Mouse (Mus musculus) left cerebral cortex, postnatal 4 days (tissue): Measurements from ENCODE around the gene Esd. TPM values are rescaled to one million over a fixed set of nuclear protein-coding genes. Genes with fewer than 3 reads are reported as not detected.

Source experiments
- DNase-seq: peaks from one replicate; pipeline ENCODE4 v3.0.0-alpha.2; 2022
- intact Hi-C: fragments of 180-260 bp; cut with DNase I; formaldehyde crosslinking; loops from one replicate; pipeline ENCODE4 v1.15.1; 2025
- total RNA-seq, 2 experiments: library from RNA; stranded (reverse); gene quantifications; 2 replicates each; pipeline ENCODE4 v1.2.3; 2021

Esd gene
- total RNA-seq: 10 to 100 TPM; 96.8 to 98.7 TPM

DNA sequence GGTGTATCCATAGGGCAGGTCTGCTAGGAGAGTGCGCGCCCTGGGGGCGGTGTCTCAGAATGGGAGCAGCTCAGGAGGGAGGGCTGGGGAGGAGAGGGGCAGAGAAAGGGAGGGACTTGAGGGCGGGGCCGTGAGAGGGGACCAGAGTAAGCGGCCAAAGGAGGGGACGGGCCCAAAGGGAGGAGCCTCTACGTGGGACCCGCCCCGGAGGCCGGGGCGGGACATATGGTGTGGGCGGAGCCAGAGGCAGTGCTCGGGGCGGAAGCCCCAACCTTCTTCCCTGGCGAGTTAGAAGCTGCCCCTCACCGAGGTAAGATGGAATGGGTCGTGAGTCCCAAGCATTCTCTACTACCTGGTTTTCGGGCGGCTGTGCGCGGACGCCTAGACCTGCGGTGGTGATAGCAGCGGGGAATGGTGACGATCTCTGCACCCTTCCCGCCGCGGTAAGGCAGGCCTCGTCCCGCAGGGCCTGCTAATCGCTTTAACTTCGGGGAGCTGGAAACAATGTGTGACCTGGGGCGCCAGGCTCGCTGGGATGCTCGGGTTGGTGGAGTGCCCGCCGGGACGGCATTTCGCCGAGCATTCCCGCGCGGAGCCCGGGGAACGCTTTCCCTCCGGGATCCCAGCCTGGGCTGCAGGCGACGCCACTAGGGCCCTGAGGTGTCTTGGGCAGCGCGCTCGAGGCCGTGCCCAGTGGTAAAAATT is at the start of gene Esd:
Gene Esd (plus strand): TSS at position 219 of the 705 bp plus-strand sequence.
- intact Hi-C loops: no loop called here
- peak; percentile 93 for DNase-seq

DNA sequence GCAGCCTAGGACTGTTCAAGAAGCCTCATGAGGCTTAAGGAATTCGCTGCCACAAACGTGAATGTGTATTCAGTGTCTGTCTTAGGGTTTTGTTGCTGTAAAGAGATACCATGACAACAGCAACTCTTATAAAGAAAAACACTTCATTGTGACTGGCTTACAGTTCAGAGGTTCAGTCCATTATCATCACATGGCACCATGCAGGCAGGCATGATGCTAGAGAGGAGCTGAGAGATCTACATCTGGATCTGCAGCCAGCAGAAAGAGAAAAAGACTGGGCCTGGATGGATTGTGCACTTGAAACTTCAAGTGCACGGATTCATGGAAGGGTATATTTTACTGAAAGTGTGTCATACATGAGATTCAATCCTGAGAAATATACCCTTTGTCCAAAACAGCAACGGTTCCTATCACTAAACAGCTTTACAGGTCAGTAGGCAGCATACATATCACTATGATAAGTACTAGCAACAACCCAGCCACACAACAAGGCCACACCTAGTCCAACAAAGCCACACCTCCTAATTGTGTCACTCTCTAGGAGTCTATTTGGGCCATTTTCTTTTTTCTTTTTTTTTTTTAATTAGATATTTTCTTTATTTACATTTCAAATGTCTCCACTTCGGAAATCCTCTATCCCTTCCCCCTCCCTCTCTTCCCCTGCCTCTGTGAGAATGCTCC is 47.7 kb upstream of the Esd start:
- intact Hi-C loops: no loop called here
- DNase-seq: no peak

DNA sequence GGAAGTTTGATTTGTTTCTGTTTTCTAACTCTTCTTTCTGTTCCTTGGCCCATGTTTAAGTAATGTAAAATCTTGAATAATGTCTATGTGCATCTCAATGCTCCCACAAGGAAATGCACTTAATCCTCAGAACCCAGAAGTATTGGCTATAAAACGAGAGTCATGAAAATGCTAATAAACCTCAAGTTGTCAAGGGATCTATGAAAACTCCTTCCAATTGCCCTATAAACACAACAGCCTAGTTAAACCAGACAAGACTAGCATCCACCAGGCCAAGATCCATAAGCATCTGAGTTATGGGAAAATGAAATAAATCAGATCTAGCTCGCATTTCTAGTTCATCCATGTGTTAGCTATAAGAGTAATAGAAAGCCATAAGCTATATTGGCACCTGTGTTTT is 40.1 kb upstream of the Esd start:
- intact Hi-C loops: no loop called here

DNA sequence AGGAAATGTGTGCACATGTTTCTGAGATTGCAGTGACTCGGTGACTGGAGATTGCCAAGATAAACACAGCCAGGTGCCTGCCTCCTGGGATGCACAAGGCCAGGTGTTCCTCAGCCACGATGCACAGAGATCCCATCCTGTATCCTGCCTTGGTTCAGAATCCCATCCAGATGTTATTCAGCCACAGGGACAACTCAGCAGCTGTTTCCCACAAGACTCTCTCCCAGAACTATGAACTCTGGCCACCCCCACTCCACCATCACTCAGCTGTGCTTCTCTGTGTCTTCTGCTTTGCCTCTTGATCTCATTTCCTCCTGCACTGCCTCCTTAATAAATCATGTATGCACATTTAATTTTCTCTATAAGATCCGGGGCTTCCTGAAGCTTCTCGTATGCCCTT is 35.3 kb upstream of the Esd start:
- DNase-seq: no peak
- intact Hi-C loops: no loop called here

More for the DNA sequence above, 40.1 kb upstream of the Esd start:
- no peak for DNase-seq

DNA sequence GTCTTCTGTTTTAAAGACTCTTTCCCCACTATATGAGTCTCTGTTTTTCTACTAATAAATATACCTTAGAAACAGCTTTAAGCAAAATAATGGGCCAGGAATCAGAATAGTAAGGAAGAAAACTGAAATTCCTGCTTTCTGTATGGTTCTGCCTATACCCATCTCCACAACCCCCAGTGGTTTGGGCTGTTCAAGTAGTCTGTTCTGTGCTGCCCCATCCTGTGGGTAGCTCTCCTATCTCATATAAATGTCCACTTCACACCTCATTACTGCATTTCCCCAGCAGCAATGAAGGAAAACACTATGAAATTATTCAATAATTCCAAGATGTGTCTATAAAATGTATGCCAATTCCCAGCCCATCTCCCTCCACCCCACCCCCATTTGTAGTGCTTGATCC is 34.7 kb upstream of the Esd start:
- intact Hi-C loops: no loop called here
- DNase-seq: no peak

DNA sequence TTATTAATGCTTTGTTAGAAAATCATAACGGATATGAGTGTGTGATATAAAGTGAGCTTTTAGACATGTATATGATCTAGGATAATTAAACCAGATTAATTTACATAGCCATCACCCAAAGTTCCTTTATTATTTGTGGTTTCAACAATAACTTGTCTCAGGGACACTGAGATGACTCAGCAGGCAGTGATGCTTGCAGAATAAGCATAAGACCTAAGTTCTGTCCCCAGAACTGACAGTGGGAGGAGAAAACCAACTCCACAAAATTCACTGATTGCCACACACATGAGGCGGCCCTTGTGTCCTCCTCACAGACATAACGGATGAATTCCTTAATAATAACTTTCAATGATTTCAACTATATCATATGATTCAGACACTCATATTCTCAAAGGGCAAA is 32.9 kb upstream of the Esd start:
- intact Hi-C loops: no loop called here
- no peak for DNase-seq

DNA sequence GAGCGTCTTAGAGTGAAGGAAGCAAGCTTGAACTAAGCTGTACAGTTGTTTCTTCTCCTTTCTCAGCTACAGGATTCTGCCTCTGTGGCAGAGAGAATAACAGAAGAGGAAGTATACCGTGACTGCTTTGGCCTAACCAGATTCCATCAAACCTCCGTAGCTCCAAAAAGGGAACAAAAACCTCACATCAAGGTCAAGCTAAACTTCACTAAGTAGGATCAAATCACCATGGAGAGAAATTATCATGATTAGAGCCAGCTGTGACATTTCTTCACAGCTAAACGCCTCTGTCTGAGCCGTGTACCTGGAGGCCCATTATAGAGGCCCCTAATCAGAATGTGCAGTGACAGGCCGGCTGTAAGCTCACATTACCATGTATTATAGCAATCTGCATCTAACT is 28.2 kb upstream of the Esd start:
- intact Hi-C loops: no loop called here
- DNase-seq: no peak

DNA sequence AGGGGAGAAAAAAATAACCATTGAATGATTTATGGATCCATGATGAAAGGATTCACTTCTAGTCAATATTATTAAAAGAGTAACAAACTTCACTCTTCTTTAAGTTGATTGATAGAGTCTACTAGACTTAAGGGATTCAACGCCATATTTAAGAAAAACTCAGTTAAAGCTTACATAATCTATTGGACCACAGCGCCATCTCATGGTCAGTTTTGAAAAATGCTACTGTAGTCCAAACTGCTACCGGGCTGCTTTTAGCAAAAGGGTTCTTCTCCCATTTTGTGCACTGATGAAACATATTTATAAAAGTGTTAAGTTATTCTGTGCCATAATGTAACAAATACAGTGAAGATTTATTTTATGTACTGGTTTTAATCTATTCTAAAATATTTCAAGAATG is 23.0 kb upstream of the Esd start:
- intact Hi-C loops: no loop called here
- DNase-seq: peak; percentile 8

DNA sequence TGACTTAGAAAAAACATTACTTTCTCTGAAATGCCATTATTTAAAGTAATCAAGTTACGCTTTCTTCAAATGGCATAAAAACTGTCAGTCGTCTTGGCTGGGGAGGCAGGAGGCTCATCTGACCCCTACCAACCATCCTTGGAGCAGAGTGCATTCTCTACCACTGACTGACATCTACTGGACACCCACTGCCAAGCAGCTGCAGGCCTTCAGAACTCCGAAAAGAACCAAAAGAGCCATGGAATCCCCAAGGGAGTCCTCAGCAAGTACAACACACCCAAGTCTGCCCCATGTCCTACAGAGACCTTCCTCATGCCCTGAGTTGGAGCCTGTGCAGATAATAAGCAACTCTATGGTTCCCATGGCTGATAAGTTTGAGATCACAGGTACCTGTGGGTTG is 8.6 kb upstream of the Esd start:
- DNase-seq: no peak
- intact Hi-C loops: no loop called here

DNA sequence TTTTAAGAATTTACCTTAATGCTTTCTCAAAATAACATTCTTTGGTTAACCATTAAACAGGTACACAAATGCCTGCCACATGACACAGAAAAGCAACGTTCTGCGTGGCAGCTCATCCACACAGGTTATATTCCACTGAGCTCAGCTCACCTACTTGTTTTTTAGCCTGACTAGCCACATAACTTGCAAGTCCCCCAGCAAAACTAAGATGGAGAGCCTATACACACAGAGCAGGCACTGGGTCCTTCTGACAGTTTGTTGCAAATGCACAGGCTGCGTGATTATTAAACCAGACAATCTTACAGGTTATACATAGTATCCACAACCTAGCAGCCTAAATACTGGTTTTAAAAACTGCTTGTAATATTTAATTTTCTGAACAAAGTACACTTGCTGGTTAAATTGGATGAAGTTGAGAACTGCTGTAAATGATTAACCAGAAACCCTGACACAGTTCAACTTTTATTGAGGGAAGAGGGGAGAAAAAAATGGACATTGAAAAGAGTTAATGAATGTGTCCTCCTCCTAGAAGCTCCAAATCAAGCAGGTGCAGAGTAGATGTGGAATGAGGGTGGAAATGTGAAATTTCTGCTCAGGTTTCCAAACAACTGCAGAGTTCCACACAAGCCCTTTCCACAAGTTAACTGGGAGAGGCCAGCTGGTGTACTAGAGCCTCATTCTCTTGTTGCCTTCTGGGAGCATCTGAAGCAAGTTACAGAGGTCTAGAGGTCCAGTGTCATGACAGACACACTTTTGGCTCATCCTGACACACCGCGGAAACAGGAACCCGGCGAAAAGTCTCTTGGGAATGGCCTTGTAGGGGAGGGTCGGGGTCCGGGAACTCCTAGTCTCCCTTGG is 647 bp upstream of the Esd start:
- no peak for DNase-seq
- intact Hi-C loops: no loop called here

DNA sequence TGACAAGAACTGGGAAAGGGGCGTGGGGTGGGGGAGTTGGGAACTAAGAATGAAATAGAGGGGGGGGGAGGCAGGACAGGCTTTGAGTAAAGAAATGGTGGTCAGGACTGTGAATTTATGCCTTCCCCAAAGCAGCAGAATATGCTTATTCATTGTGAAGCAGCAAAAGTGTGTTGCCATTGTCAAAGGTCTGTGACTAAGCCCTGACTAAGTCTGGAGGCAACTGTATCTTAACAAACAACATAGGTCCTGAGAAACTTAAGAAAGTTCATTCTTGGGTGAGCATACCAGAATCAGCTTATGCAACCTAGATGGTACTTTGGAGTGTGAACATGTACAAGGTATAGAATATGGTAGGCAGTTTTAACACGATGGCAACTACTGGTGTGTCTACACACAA is 1.3 kb downstream of the Esd start:
- intact Hi-C loops: no loop called here
- DNase-seq: no peak

DNA sequence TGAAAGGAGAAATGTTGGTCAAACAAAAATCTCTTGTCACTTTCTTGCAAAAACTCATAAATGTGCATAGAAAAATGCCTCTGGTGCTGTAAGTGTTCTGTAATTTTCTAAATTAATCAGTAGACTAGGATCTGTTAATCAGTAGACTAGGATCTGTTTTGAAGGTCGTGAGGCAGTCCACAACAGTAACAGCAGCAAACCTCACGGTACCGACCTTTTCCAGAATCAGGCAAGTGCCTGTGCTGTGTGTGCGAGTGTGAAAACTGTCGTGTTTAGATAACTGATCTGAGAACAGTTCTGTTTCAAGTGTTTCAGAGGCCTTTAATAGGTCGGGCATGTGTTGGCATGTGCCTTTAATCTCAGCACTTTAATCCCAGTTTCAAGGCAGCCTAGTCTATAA is 3.4 kb downstream of the Esd start:
- no peak for DNase-seq
- intact Hi-C loops: no loop called here

DNA sequence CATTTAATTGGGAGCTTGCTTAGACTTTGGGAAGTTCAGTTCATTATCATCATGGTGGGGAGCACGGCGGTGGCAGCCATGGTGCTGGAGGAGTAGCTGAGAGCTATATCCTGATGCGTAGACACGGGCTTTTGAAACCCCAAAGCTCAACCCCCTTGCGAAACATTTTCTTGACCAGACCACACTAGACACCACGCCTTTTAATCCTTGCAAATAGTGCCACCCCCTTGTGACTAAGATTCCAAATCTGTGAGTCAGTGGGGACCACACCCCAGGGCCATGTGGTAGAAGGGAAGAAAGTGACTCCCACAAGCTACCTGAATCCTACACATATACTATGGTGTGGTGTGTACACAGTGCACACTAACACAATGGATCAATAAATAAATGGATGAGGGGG is 4.8 kb downstream of the Esd start:
- no peak for DNase-seq
- intact Hi-C loops: no loop called here

DNA sequence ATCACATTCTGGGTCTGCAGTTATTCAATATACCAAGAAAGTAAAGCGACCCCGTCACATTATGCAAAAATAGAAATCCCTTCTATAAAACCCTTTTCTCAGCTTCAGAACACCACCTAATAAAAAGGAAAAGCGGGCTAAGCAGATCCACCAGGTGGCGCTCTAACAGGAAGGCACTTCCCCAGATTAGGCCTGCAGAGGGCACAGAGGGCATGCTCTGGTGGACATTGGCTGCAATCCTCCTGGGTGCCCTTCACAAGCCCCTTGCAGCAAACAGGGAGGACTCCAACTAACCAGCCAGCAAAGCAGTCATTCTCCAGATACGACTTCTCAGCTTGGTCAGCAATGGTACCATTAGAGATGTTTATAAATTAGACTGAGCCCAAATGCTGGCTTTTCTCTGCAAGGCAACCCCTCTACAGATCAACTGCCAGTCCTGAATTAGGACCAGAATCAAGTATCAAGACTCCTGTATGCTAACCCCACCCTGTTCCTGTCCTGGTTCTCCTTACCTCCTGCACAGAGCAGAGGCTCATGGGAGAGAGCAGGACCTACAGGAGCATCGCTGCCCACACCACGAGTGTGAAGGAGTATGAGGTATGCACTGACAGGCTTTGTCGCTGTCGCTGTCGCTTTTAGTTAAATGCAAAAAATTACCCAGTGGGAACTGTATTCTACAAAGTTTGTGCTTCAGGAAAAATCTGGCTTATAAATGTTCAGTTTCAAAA is 32.3 kb downstream of the Esd start:
- peak; percentile 80 for DNase-seq
- intact Hi-C loops: loop anchor here (2.0 to 5.0 kb wide), 2 partner anchors 182 to 223 kb away; partner anchors contain the start of gene Lrch1

DNA sequence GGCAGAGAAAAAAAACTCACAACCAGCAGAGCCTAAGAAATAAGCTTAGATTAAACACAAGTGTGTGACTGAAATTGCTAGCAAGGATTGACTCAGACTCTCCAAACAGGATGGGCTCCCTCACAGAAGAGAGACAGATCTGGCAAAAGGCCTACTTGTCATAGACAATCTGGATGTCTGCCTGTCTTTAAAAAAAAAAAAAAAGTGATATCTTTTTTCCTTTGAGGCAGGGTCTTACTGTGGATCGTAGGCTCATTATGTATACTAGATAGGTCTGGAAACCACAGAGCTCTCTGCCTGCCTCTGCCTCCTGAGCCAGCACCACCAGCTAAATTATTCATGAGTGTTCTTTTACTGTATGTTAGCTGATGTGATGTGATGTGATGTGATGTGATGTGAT is 35.8 kb downstream of the Esd start:
- intact Hi-C loops: no loop called here
- no peak for DNase-seq

DNA sequence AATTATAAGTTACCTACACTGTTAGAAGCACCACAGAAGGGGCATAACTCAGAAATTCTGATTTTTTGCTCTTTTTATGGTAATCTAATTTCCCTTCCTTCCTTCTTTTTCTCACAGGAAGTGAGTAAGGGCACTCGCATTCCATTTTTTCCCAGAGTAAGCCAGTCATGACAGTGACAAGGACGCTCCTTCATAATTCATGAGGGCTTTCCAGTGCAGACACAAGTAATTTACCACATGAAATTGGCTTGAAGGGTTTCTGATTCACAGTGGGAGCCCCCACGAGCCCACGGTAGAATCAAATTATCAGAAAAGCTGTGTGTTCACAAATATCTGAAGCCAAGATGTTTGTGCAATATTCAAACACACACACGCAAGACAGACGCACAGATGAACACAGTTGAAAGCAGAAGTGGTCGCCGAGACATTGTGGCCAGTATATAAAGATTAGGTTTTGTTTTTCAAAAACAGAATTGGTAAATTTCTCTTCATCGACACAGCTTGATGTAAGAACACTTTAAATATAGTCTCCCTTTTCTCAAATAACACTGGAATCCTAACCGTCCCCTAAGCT is 42.0 kb downstream of the Esd start:
- intact Hi-C loops: no loop called here

DNA sequence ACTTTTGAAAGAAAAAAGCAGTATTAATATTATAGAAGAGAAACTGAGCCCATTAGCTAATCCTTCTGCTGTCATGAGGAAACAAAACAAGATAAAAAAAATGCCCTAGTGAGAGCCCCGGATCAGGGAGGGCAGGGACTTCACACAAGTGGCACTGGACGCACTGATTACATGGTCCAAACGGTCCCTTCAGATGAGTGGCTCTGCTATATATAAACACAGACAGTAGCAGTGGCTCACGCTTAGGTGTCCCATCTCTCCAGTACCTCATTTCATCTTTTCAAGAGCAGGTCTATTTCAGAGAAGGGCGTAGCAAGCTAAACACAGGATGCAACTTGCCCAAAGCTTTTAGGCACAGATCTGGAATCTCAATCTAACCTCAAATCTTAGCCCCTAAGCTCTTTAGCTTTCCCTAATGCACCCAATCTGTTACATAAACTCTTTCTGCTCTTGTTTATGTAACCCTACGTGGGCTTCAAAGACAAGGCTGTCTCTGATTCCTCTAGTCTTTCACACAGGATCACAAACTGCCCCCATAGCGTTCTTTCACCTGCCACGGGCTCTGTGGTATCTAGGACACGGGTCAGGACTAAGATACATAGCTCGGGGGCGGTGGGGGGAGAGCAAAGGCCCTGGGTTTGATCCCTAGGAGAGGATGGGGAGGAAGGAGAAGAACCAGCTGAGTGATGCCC is 52.3 kb downstream of the Esd start:
- intact Hi-C loops: no loop called here
- DNase-seq: no peak

More for the DNA sequence above, 42.0 kb downstream of the Esd start:
- no peak for DNase-seq

DNA sequence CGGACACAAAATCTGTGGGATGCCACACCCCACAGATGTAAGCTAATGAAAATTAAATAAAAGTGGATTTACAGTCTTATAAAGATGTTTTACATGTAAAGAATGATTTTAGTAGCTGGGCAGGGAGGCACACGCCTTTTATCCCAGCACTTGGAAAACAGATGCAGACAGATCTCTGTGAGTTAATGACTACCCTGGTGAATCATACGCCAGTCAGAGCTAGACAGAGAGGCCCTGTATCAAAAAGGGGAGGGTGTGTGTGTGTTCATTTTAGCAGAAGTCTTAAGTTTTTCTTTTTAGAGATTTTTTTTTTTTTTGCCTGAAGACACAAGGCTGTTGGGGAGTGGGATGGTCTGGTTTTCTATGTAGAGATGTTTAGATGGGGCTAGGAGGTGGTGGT is 55.6 kb downstream of the Esd start:
- no peak for DNase-seq
- intact Hi-C loops: no loop called here

DNA sequence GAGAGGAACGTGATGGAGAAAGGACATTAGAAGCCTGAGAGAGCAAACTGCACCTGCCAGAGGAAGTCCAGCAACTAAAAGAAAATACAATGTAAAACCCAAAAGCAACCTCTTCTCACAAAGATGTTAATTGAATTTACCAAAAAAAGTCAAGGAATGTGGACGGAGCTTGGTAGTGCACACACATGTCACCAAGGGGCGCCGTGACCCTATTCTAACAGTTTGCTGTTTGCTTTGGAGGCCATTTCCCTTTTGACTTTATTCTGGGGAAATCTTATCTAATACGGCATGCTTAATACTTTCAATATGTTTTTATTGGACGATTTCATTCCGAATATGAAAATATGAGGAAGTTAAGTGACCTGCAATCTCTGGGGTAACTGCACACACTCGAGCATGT is 56.7 kb downstream of the Esd start:
- intact Hi-C loops: no loop called here
- DNase-seq: peak; percentile 27

DNA sequence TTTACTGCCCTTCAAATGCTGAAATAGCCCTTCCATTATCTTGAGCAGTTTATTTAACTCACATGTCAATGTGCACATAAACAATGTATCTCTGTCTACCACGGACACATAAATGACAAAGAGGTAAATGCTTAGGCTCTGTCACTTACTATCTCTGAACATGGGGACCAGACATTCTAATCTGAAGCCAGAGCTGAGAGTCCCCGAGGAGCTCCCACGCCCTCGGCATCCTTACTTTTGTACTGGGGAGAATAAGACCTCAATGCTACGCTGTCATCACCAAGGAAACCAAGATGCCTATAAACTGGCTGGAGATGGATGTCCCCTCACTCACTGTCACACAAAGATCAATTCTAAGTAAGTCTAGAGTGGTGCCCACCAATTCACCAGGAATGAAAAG is 58.4 kb downstream of the Esd start:
- DNase-seq: no peak
- intact Hi-C loops: no loop called here
